Mouse (Mus musculus): ENCODE results near the gene Bpgm.
A peak's percentile ranks its signal among the peaks of the same experiment; 100 is the strongest.

Gene Bpgm

DNA sequence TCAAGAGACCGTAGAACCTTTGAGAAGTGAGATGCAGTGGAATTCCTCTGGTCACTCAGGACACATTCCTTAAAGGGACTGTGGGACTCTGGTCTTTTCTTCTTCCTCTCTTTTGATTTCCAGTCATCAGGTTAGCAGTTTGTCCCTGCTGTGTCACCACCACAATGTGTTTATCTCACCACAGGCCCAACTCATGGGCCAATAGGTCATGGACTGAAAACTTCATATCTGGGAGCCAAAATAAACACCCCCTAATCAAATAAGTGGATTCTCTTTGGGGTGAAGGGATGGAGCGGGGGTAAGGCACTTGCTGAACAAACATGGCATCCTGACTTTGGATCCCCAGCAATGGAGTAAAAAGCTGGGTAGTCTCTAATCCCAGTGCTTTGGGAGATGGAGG is 52.1 kb downstream of the Bpgm start:
- peak; percentile 38 for DNase-seq (ENCODE audit: low read depth, low spot score)

GRCm38 (mm10) chr6:34529992-34530391 is 54.0 kb downstream of the Bpgm start:
- DNase-seq (ENCODE audit: low read depth, low spot score): peak; percentile 35

DNA sequence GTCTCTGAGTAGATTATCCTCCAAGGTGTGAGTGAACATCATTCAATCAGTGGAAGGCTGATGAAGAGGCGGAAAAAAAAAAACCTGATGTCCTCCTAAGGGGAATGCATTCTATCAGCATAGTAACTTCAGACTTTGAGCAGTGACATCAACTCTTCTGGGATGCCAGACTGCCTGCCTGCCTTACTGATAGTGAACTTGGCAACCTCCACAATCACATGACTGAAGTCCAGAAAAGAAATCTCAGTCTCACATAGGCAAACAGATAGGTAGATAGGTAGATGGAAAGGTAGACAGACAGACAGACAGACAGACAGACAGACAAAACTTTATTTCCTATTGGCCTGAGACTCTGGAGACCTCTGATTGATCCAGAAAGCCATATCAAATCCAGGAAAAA is 57.0 kb downstream of the Bpgm start:
- DNase-seq (ENCODE audit: low read depth, low spot score): no peak

- DNase-seq (ENCODE audit: low read depth, low spot score): no peak
These were observed 57.9 kb downstream of the Bpgm start for GRCm38 (mm10) chr6:34533896-34534295.

DNA sequence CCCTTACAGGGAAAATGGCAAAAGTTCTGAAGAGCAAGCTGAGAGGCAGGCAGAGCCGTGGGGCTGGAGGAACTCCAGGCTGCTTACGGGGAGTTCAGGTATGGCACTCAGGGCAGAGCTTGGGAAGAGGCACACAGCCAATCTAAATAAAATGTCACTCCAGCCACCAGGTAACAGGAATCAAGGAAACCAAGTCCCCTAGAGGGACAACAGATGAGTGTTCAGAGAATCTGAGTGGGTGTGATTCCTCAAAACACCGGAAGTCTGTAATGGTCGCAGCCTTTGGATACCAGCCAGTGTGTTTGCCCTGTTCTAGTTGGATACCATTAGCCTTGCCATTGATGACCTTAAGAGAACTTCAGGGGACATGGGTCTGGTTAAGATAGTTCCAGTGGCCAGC is 66.9 kb downstream of the Bpgm start:
- no peak for DNase-seq (ENCODE audit: low read depth, low spot score)

DNA sequence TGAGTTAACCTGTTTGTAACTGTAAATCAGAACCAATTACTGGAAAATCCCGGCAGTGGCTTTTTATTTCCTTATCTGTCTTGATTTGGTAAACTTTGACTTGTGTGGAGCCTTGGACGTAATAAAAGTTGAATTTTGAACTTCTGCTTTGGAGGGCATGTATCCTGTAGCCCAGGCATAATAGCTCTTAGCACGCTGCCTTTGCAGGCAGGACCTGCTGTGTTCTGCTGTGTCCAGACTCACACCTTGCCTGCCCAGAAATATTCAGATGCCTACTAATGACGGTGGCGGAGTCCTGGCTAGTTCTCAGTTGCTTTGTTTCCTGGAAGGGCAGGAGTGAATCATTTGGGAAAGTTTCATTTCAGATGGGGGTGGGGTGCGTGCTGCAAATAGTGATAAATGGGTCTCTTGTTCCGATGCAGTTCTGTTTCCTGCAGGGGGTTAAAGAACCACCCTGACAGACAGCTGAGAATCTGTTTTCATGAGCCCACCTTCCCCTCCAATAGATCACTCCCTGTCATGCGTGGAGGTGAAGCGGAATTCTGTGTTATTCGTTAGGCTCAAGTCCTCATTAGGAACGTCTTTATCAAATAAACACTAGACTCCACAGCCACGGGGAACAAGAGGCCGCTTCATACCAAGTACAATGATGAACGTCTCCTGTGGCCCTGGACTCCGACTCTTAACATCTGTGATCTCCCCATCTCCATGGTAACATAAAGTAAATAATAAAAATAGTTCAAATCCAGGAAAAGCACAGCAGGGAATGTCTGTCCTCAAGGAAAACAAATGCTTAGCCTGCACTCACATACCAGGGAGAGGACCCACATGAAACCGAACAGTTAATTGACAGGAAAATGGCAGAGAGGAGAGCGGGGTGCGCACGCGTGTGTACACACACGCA is 67.5 kb downstream of the Bpgm start:
- no peak for DNase-seq (ENCODE audit: low read depth, low spot score)

GRCm38 (mm10) chr6:34544207-34544602 is 68.2 kb downstream of the Bpgm start:
- no peak for DNase-seq (ENCODE audit: low read depth, low spot score)

- no peak for DNase-seq (ENCODE audit: low read depth, low spot score)
These were observed 69.3 kb downstream of the Bpgm start for GRCm38 (mm10) chr6:34545286-34545685.

DNA sequence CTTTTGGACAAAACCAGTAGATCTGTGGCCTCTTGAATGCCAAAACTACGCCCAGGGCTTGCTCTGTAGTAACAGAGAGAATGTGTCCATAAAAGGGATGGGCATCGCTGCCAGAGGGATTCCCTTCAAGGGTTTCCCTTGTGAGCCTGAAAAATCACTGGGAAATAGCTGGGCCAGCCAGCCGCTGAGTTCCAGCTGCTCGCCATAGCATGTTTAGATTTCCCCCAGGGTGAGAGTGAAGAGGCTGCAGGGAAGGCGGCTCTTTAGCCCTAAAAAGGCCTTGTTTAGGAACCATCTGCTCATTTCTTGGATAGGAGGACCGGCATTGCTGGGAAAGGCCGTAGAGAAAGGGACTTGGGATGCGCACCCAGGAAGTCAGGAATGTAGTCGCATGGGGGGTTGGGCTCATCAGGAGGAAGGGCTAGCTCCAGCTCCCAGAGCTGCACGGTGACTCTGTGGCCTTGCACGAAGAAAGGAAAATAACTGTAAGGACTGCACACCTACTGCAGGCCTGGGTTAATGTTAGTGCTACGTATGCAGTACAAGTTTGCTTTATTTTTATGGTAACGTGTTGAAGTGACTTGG is 72.5 kb downstream of the Bpgm start:
- no peak for DNase-seq (ENCODE audit: low read depth, low spot score)

- peak; percentile 70 for DNase-seq (ENCODE audit: low read depth, low spot score)
These were observed 73.0 kb downstream of the Bpgm start for GRCm38 (mm10) chr6:34549017-34549416.

- DNase-seq (ENCODE audit: low read depth, low spot score): no peak
These were observed 76.6 kb downstream of the Bpgm start for GRCm38 (mm10) chr6:34552489-34553157.

GRCm38 (mm10) chr6:34554291-34554997 is 78.4 kb downstream of the Bpgm start:
- no peak for DNase-seq (ENCODE audit: low read depth, low spot score)

Measured in 3T3-L1 (cell line).